Mouse (Mus musculus) cerebellum, adult 9-10 months (tissue): Measurements from ENCODE around the gene Fam78a.
A peak's percentile ranks its signal among the peaks of the same experiment; 100 is the strongest.

Experiments
- DNase-seq: peaks from one replicate; pipeline ENCODE4 v3.0.0; 2022

The Fam78a gene

DNA sequence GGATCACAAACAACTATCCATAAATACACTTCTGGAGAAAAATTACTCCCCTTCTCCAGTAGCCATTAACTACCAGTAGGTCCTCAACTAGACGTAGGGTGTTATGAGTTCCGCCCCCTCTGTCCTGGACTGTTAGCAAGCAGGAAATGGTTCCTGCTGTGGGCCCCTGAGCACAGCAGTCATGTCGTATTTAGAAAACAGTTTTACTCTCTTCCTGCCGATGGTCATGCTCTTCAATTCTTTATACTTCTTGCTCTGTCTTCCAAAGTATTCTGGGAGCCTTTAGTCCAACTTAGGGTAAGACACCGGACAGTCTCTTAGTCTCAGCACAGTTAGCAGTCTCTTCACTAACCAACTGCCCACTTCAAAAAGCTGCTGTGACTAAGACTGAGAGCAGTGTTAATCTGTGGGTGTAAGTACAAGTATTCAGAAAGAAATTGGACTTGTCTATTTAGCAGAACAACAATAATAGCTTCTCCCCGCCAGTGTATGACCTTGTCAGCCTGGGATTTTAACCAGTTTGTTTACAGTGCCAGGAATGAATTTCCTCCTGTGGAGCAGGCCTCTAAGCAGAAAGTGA is 47.3 kb downstream of the Fam78a start:
- no peak for DNase-seq

DNA sequence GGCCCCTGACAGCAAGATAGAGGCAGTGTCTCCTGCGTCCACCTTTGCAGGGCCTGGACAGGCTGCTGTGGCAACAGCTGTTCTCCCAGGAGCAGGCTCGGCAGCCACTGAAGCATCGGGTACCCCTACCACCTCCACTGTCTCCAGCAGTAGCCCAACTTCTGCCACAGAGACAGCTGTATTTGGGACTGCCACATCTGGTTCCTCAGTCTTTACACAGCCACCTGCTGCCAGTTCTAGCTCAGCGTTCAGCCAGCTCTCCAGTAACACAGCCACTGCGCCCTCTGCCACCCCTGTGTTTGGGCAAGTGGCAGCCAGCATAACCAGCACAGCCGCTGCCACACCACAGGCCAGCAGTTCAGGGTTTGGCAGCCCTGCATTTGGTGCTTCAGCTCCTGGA is 50.5 kb downstream of the Fam78a start:
- DNase-seq = no peak

DNA sequence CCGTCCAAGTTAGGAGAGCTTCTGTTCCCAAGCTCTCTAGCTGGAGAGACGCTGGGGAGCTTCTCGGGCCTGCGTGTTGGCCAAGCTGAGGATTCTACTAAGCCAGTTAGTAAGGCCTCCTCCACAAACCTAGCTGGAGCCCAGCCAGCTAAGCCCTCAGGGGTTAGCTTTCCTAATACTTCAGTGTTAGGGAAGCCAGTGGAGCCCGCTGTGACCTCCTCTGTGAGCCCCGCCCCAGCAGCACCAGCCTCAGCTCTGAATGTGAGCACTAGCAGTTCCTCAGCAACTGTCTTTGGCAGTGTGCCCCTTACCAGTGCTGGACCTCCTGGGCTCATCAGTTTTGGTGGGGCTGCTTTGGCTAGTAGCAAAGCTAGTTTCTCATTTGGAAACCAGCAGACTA is 51.2 kb downstream of the Fam78a start:
- no peak for DNase-seq

DNA sequence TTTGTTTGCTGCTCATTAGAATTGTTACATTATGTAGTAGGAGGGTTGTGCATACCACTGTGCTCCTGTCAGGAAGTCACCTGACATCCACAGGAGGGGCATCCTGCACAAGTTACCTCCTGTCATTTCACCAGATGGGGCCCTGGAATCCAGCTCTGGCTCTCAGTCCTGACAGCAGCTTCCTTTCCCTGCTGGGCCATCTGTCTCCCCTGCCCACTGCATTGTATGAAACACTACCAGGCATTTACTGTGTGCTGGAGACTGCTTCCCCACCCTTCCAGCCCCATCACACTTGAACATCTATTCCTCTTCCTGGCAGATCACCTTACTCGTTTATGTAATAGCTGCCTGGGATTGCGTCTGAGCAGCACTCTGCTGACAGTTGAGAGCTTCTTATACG is 55.0 kb downstream of the Fam78a start:
- peak; percentile 53 for DNase-seq

DNA sequence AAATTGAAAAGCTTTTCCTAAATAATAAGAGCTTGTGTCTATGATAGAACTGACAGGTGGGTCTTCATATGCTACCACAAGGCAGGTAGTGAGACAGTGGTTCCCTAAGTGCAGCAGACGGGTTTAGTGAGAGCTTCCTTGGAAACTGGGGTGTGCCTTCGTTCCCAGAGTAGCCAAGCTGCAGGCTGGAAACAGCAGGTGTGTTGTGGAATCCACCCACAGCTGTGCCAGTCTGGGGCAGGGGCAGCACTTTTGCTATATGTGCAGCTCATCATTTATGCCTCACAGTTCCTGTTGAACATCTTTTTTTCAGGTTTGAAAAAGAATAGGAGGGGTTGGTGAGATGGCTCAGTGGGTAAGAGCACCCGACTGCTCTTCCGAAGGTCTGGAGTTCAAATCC is 60.3 kb downstream of the Fam78a start:
- DNase-seq = no peak

DNA sequence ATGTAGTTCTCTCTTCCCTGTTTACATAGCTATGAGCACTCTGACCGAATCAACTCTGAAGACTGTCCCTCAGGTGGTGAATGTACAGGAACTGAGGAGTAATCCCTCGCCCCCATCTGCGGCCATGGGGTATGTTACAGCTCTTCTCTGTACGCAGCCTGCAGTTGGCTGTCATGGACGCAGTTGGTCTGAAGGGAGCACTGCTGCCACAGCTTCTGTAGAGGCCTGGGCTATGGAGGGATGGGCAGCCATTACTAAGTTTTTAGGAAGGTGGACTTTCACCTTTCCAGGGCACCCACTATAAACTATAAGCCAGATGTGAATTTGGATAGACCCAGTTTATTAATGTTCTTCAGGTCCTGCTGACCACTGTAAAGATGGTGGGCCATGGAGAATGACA is 64.4 kb downstream of the Fam78a start:
- no peak for DNase-seq

DNA sequence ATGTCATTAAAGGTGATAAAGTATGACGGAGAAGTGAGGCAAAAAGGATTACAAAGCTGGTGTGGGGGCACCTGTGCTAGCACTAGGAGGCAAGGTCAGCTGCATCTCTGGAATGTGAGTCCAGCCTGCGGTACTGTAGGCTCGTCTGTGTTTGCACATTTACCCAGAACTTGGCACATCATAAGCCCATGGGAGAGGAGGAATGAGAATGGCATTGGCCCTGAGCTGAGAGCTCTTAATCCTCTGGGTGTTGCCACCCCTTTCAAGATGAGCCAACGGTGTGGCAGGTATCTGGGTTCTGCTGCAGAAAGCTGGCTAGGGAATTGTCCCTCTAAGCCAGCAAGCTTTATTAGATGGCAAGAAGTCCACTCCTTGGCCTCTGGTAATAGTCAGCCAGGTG is 65.0 kb downstream of the Fam78a start:
- DNase-seq = no peak

DNA sequence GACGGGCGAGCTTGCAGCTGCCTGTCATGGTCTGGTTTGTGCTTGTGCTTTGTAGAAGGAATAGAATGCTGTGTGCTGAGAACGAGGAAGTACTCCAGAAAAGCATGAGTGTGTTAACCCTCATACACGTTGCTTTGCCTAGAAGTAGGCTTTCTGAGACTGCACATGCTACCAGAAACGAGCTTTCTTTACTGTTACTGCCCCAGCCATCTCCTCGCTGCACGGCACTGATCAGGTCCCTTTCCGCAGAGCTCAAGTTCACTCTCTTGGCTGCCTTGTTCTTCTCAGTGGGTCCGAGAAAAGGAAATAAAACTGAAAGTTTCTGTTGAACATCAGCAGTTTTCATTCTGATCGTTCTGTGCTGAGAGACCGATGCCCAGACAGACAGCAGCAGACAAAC is 75.9 kb downstream of the Fam78a start:
- no peak for DNase-seq

DNA sequence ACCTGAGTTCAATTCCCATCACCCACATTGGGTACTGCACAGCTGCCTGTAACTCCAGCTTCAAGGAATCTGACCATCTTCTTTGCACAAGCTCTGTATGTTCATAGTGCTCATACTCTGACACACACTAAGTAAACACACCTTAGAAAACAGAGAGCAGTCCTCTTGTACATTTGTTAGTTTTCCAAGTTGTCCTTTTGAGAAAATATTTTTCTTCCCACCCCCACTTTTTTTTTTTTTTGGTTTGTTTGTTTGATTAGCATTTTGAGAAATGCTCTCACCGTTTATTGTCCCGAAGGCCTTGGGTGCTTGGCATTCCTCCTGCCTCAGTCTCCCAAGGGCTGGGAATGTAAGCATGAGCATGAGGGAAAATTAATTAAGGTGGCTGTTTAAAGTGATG is 76.3 kb downstream of the Fam78a start:
- DNase-seq = no peak
